Mouse (Mus musculus) testis, adult 2 months (tissue): ENCODE data around the gene Nab2.

ENCODE experiments used
- CTCF ChIP-seq: fragments of 200-500 bp; IDR thresholded peaks from 2 replicates; pipeline ENCODE4 v1.5.1; 2012; ENCODE audit warnings: low read depth, mild to moderate bottlenecking, inconsistent platforms, low read length, moderate library complexity; ENCODE audit not compliant: control insufficient read depth, insufficient read depth, insufficient replicate concordance
- POLR2A ChIP-seq: fragments of 200-500 bp; IDR thresholded peaks from 2 replicates; pipeline ENCODE4 v1.6.1; 2012; ENCODE audit warnings: low read depth, mild to moderate bottlenecking, inconsistent platforms, low read length, moderate library complexity; ENCODE audit not compliant: control insufficient read depth

DNA sequence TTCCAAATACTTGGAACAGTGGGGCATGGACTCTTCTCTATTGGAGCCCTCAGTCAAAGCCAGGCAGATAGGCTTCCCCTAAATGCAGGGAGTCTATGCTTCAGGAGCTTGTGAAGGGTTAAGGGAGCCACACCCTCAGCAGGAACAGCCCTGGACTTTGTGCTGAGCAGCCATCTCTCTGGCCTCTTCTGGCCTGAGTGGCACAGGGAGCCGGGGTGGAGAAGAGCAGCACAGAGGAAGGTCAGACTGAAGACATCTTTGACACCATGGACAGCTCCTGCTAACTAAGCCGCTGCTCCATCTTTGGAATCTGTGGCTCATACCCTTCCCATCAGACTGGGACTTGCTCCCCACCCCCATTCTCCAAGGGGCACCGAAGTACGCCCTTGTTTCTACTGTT lies 34.9 kb upstream of the Nab2 start:
- no peak for TF ChIP-seq CTCF
- TF ChIP-seq POLR2A: no peak
